Mouse (Mus musculus): ENCODE data around the gene Hpd. TPM values are rescaled to one million over a fixed set of nuclear protein-coding genes. Genes with fewer than 3 reads are reported as not detected.
"Not testable (repeated sequence)": the region's sequence is repeated elsewhere in the genome, so short reads cannot be mapped to it uniquely, and the experiment has no call there.

The Hpd gene
- total RNA-seq (2021): not detected

- no peak for DNase-seq (ENCODE audit: low spot score)
- intact Hi-C loops (cut with DNase I): no loop called here
Measured at GRCm38 (mm10) chr5:123182651-123183050, at the start of gene Hpd. Gene Hpd, minus strand, starts transcription at chr5:123182727.

- intact Hi-C loops (cut with DNase I): no loop called here
- no peak for DNase-seq (ENCODE audit: low spot score)
Measured at GRCm38 (mm10) chr5:123232180-123232579, 49.7 kb upstream of the Hpd start.

GRCm38 (mm10) chr5:123229296-123229695 lies 46.8 kb upstream of the Hpd start:
- intact Hi-C loops (cut with DNase I): no loop called here
- DNase-seq (ENCODE audit: low spot score): no peak

- intact Hi-C loops (cut with DNase I): no loop called here
Measured at GRCm38 (mm10) chr5:123228524-123228922, 46.0 kb upstream of the Hpd start.

GRCm38 (mm10) chr5:123227762-123228523 lies 45.4 kb upstream of the Hpd start:
- intact Hi-C loops (cut with DNase I): no loop called here
- DNase-seq (ENCODE audit: low spot score): peak; percentile 86

More at GRCm38 (mm10) chr5:123228524-123228922, 46.0 kb upstream of the Hpd start:
- DNase-seq (ENCODE audit: low spot score): no peak

- intact Hi-C loops (cut with DNase I): no loop called here
- no peak for DNase-seq (ENCODE audit: low spot score)
Measured at GRCm38 (mm10) chr5:123226851-123227250, 44.3 kb upstream of the Hpd start.

GRCm38 (mm10) chr5:123223861-123224260 lies 41.3 kb upstream of the Hpd start:
- intact Hi-C loops (cut with DNase I); DNase-seq (ENCODE audit: low spot score): not testable (repeated sequence)

GRCm38 (mm10) chr5:123223051-123223410 lies 40.5 kb upstream of the Hpd start:
- intact Hi-C loops (cut with DNase I): no loop called here
- DNase-seq (ENCODE audit: low spot score): no peak

GRCm38 (mm10) chr5:123222346-123223050 lies 40.0 kb upstream of the Hpd start:
- DNase-seq (ENCODE audit: low spot score); intact Hi-C loops (cut with DNase I): not testable (repeated sequence)

GRCm38 (mm10) chr5:123203591-123203990 lies 21.1 kb upstream of the Hpd start:
- DNase-seq (ENCODE audit: low spot score); intact Hi-C loops (cut with DNase I): not testable (repeated sequence)

- intact Hi-C loops (cut with DNase I); DNase-seq (ENCODE audit: low spot score): not testable (repeated sequence)
Measured at GRCm38 (mm10) chr5:123202771-123203170, 20.2 kb upstream of the Hpd start.

- no peak for DNase-seq (ENCODE audit: low spot score)
- intact Hi-C loops (cut with DNase I): no loop called here
Measured at GRCm38 (mm10) chr5:123201987-123202386, 19.5 kb upstream of the Hpd start.

GRCm38 (mm10) chr5:123201523-123201892 lies 19.0 kb upstream of the Hpd start:
- DNase-seq (ENCODE audit: low spot score): no peak
- intact Hi-C loops (cut with DNase I): no loop called here

GRCm38 (mm10) chr5:123200816-123201522 lies 18.4 kb upstream of the Hpd start:
- DNase-seq (ENCODE audit: low spot score): not testable (repeated sequence)

GRCm38 (mm10) chr5:123198523-123198922 lies 16.0 kb upstream of the Hpd start:
- intact Hi-C loops (cut with DNase I): no loop called here
- no peak for DNase-seq (ENCODE audit: low spot score)

More at GRCm38 (mm10) chr5:123200816-123201522, 18.4 kb upstream of the Hpd start:
- intact Hi-C loops (cut with DNase I): not testable (repeated sequence)

- DNase-seq (ENCODE audit: low spot score): no peak
Measured at GRCm38 (mm10) chr5:123196746-123197145, 14.2 kb upstream of the Hpd start.

GRCm38 (mm10) chr5:123195500-123196000 lies 13.0 kb upstream of the Hpd start:
- no peak for DNase-seq (ENCODE audit: low spot score)
- intact Hi-C loops (cut with DNase I): no loop called here

More at GRCm38 (mm10) chr5:123196746-123197145, 14.2 kb upstream of the Hpd start:
- intact Hi-C loops (cut with DNase I): no loop called here

GRCm38 (mm10) chr5:123194856-123195255 lies 12.3 kb upstream of the Hpd start:
- intact Hi-C loops (cut with DNase I): no loop called here
- no peak for DNase-seq (ENCODE audit: low spot score)

GRCm38 (mm10) chr5:123193436-123193835 lies 10.9 kb upstream of the Hpd start:
- no peak for DNase-seq (ENCODE audit: low spot score)
- intact Hi-C loops (cut with DNase I): no loop called here

GRCm38 (mm10) chr5:123192606-123193150 lies 10.2 kb upstream of the Hpd start:
- no peak for DNase-seq (ENCODE audit: low spot score)
- intact Hi-C loops (cut with DNase I): no loop called here

All from heart, postnatal 25 days (tissue).